28 mouse cellular contexts compared by ENCODE assay signal in the genomic region with DNA sequence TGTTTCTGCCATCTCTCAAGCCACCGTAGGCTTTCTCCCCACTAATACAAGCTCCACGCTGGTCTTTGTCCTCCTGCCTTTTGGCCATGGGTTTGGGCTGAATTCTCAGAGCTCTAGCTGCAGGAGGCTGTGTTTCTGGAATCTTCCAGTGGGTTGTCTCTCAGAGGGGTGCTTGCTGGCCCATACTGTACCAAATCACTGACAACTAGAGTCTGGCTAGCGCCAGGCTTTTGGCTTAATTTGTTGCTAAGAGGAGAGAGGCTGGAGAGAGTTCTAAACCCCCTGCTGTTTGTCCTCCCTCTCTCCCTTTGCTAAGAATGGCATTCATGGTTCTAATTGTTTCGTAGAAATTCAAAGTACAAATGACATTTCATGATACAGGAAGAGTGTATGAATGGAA. TPM values are rescaled to one million over a fixed set of nuclear protein-coding genes. Genes with fewer than 3 reads are reported as not detected.
DNase-seq lines count a peak whose midpoint lies in the region; ATAC-seq and TF ChIP-seq lines count a peak whose summit lies in the region.
"Had no signal": no experiment of that assay in that cellular context is flagged by ENCODE, and none has a peak within 500 bp of the region (broad histone marks: within the 10 kb centered on the region; RNA-seq: fewer than 3 reads in every experiment).

No protein-coding gene starts in this region.

- no peaks in the 10 kb centered on the region for H3K27me3 ChIP-seq in hindbrain, postnatal 0 days (ENCODE audit: insufficient read depth, low read length)
- H3K27me3 ChIP-seq: embryonic facial prominence, embryonic 15.5 days; limb, embryonic 13.5 days; liver, embryonic 12.5 days; midbrain, embryonic 12.5 days had no signal

- WGBS in hindbrain, postnatal 0 days = 26% methylated on average over 4 of the region's 4 CpGs

- ATAC-seq in hindbrain, postnatal 0 days = peak; percentile 36; the same call in 1 of the 2 replicates
- ATAC-seq: inflammation-experienced regulatory T-cells, adult 6 months; liver, embryonic 12.5 days had no signal

- no peak overlapping the region for H3K4me3 ChIP-seq in layer of hippocampus, adult 2 months
- H3K4me3 ChIP-seq in hindbrain, postnatal 0 days (ENCODE audit: low read length) = no peak overlapping the region
- H3K4me3 ChIP-seq: embryonic facial prominence, embryonic 15.5 days; limb, embryonic 13.5 days; liver, embryonic 12.5 days; midbrain, embryonic 12.5 days had no signal

- peak overlapping the region; percentile 43; the same call in 1 of the 2 replicates for H3K27ac ChIP-seq in layer of hippocampus, adult 2 months
- H3K27ac ChIP-seq in hindbrain, postnatal 0 days = no peak overlapping the region
- H3K27ac ChIP-seq: embryonic facial prominence, embryonic 15.5 days; limb, embryonic 13.5 days; liver, embryonic 12.5 days; midbrain, embryonic 12.5 days had no signal

- H3K36me3 ChIP-seq in hindbrain, postnatal 0 days (ENCODE audit: insufficient read depth, low read length) = no peaks in the 10 kb centered on the region
- H3K36me3 ChIP-seq: embryonic facial prominence, embryonic 15.5 days; limb, embryonic 13.5 days; liver, embryonic 12.5 days; midbrain, embryonic 12.5 days had no signal

- no peak overlapping the region for H3K4me2 ChIP-seq in hindbrain, postnatal 0 days (ENCODE audit: low read depth, low read length)
- H3K4me2 ChIP-seq: embryonic facial prominence, embryonic 15.5 days; limb, embryonic 13.5 days; liver, embryonic 12.5 days; midbrain, embryonic 12.5 days had no signal

- no peak overlapping the region for H3K9ac ChIP-seq in hindbrain, postnatal 0 days (replicated peaks; ENCODE audit: low read length)
- H3K9ac ChIP-seq: embryonic facial prominence, embryonic 15.5 days; limb, embryonic 13.5 days; liver, embryonic 12.5 days; midbrain, embryonic 12.5 days had no signal

- peaks cover 17% of the 10 kb centered on the region for H3K4me1 ChIP-seq in hindbrain, postnatal 0 days (ENCODE audit: insufficient read depth, low read length)
- H3K4me1 ChIP-seq: embryonic facial prominence, embryonic 15.5 days; limb, embryonic 13.5 days; liver, embryonic 12.5 days had no signal

- DNase-seq in cerebellum, postnatal 14 days = peak; percentile 27 to 51
- DNase-seq in cerebellum, adult 18-20 months = no peak
- no peak for DNase-seq in layer of hippocampus, adult 2 months (ENCODE audit: low spot score in 2 of 2)
- no peak for DNase-seq in layer of hippocampus, postnatal 25 days (ENCODE audit: extremely low spot score in 1 of 2, low spot score in 1 of 2)
- DNase-seq in Muller cell, postnatal 12 days (ENCODE audit: inconsistent ontology term) = peak; percentile 48
- DNase-seq in hindbrain, postnatal 0 days (ENCODE audit: low spot score) = peak; percentile 53
- DNase-seq in adrenal gland, adult 8-10 months = no peak
- no peak for DNase-seq in embryo, embryonic 10.5 days (ENCODE audit: low spot score)
- DNase-seq: adrenal gland, postnatal 25 days; cerebellum, postnatal 25 days; kidney, adult 8-10 months; kidney, postnatal 14 days; layer of hippocampus, postnatal 36 days; lung, adult 18-20 months; lung, postnatal 10 days had no signal

- TF ChIP-seq CTCF in layer of hippocampus, adult 2 months (conservative IDR thresholded peaks at IDR 0.05) = no peak
- TF ChIP-seq CTCF in hindbrain, postnatal 0 days (IDR thresholded peaks at IDR 0.05; ENCODE audit: low read depth) = no peak

- no peaks in the 10 kb centered on the region for H3K9me3 ChIP-seq in hindbrain, postnatal 0 days (ENCODE audit: low read length)
- H3K9me3 ChIP-seq: embryonic facial prominence, embryonic 15.5 days; limb, embryonic 13.5 days; liver, embryonic 12.5 days; midbrain, embryonic 12.5 days had no signal

RNA-seq across cellular contexts. Expression of gene 1700019N19Rik, which starts 12.7 kb away (rescaled TPM):
- under 1 TPM in 1 of 2 experiments, not detected in 1; 0.37 TPM for total RNA-seq in layer of hippocampus, adult 2 months (2021)
- total RNA-seq in layer of hippocampus, postnatal 25 days (2021) = not detected
- total RNA-seq in hindbrain, postnatal 0 days (2014; rRNA removed) = not detected in 2 replicates
- polyA plus RNA-seq in hindbrain, postnatal 0 days (2015; fragmentation: Nextera tagmentation; extraction: Ambion mirVana) = not detected in 2 replicates
- under 1 TPM in 1 of 4 experiments, not detected in 3; 0.28 TPM for total RNA-seq in adrenal gland, adult 8-10 months (2022)
- total RNA-seq: adrenal gland, postnatal 25 days; gastrocnemius, adult 18-20 months; gastrocnemius, postnatal 4 days; heart, adult 8-10 months; heart, postnatal 25 days; left cerebral cortex, postnatal 14 days had no signal
- polyA plus RNA-seq: embryonic facial prominence, embryonic 15.5 days; heart, embryonic 14.5 days; inflammation-experienced regulatory T-cells, adult 6 months; limb, embryonic 13.5 days; midbrain, embryonic 12.5 days; spleen, adult 2 months had no signal

RNA-seq across cellular contexts. Expression of gene Pnliprp2, which starts 22.0 kb away (rescaled TPM):
- under 1 TPM in 1 of 2 experiments, not detected in 1; 0.22 TPM for total RNA-seq in layer of hippocampus, adult 2 months (2021)
- total RNA-seq in layer of hippocampus, postnatal 25 days (2021) = not detected
- total RNA-seq in hindbrain, postnatal 0 days (2014; rRNA removed) = not detected in 2 replicates
- not detected in 2 replicates for polyA plus RNA-seq in hindbrain, postnatal 0 days (2015; fragmentation: Nextera tagmentation; extraction: Ambion mirVana)
- not detected for total RNA-seq in adrenal gland, adult 8-10 months (2022)
- total RNA-seq: adrenal gland, postnatal 25 days; gastrocnemius, adult 18-20 months; gastrocnemius, postnatal 4 days; heart, adult 8-10 months; heart, postnatal 25 days; left cerebral cortex, postnatal 14 days had no signal
- polyA plus RNA-seq: heart, embryonic 14.5 days; inflammation-experienced regulatory T-cells, adult 6 months; limb, embryonic 13.5 days; midbrain, embryonic 12.5 days had no signal

RNA-seq across cellular contexts. Expression of gene Pnliprp1, which starts 52.9 kb away (rescaled TPM):
- total RNA-seq in layer of hippocampus, adult 2 months (2021) = not detected
- total RNA-seq in layer of hippocampus, postnatal 25 days (2021) = not detected
- total RNA-seq in hindbrain, postnatal 0 days (2014; rRNA removed) = not detected in 2 replicates
- not detected in 2 replicates for polyA plus RNA-seq in hindbrain, postnatal 0 days (2015; fragmentation: Nextera tagmentation; extraction: Ambion mirVana)
- total RNA-seq in adrenal gland, adult 8-10 months (2022) = not detected
- total RNA-seq: adrenal gland, postnatal 25 days; gastrocnemius, postnatal 4 days; heart, adult 8-10 months; heart, postnatal 25 days; layer of hippocampus, adult 18-20 months; layer of hippocampus, postnatal 36 days; left cerebral cortex, postnatal 14 days had no signal
- polyA plus RNA-seq: inflammation-experienced regulatory T-cells, adult 6 months had no signal

Comparison
In these comparisons a context has a peak if more than half of its experiments do, and no peak if none do; other contexts are left out.
1. DNase-seq: peak in cerebellum, postnatal 14 days (2 of 2), Muller cell, postnatal 12 days (single experiment) and hindbrain, postnatal 0 days (single experiment); none in cerebellum, adult 18-20 months (0 of 2), layer of hippocampus, adult 2 months (0 of 2), layer of hippocampus, postnatal 25 days (0 of 2), adrenal gland, adult 8-10 months (single experiment) and embryo, embryonic 10.5 days (single experiment).